Mouse (Mus musculus) thymus, adult 2 months (tissue): ENCODE data around the gene Prkcb.

Experiments
- CTCF ChIP-seq: fragments of 200-500 bp; IDR thresholded peaks from 2 replicates; pipeline ENCODE4 v1.5.1; 2012; ENCODE audit warnings: mild to moderate bottlenecking, control low read depth, low read length, moderate library complexity, borderline replicate concordance; ENCODE audit not compliant: control insufficient read depth, poor library complexity, insufficient read depth; ENCODE audit errors: extremely low read depth
- POLR2A ChIP-seq: fragments of 200-500 bp; IDR thresholded peaks from 2 replicates; pipeline ENCODE4 v1.6.1; 2012; ENCODE audit warnings: mild to moderate bottlenecking, low read length, control low read depth, moderate library complexity; ENCODE audit not compliant: control insufficient read depth, poor library complexity, insufficient read depth; ENCODE audit errors: extremely low read depth

- no peak for TF ChIP-seq CTCF
- no peak for TF ChIP-seq POLR2A
Measured at GRCm38 (mm10) chr7:122380336-122381130, 92.0 kb downstream of the Prkcb start.
